Mouse (Mus musculus): ENCODE data around the gene Hrk.
A peak's percentile ranks its signal among the peaks of the same experiment; 100 is the strongest.

Hrk gene

GRCm38 (mm10) chr5:118164581-118164980, at the start of gene Hrk:
Gene Hrk (plus strand): TSS chr5:118164648.
- no peak for DNase-seq (ENCODE audit: low spot score)

DNA sequence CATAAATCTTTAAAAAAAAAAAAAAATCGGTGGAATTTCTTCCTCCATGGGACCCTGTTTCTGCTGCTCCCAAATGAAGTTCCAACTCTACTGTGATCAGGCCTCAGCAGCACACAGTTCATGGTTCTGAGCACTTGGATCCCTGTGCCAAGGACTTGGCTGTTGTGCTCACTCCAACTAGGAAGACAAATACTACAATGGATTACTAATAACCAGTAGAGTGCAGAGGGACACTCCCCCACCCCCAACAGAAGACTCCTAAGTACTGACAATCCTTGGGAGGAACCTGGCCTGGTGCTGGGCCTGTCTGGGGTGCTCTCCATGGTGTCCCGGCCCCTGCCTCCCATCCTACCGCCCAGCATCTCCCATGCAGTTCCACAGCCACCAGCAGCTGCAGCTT, 46.1 kb upstream of the Hrk start:
- DNase-seq (ENCODE audit: low spot score) = no peak

DNA sequence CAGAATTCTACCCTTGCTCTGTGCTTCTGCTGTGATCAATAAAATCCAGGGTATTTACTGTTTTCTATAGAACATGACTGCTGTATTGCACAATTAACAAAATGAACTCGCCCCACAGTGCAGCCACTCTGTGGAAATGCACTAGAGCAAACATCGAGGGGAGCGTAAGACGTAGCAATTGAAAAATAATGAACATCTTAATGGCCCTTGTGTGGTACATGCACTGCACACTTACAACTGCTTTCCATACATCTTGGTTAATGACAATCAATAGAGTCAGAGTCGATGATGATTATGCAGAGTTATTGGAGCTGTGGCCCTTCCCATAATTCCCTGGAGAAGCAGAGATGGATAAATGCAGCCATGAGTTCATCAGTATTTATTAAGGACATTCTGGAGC, 45.5 kb upstream of the Hrk start:
- DNase-seq (ENCODE audit: low spot score) = no peak

- no peak for DNase-seq (ENCODE audit: low spot score)
Measured at GRCm38 (mm10) chr5:118120670-118121069, 43.8 kb upstream of the Hrk start.

GRCm38 (mm10) chr5:118121928-118122327, 42.5 kb upstream of the Hrk start:
- DNase-seq (ENCODE audit: low spot score) = no peak

DNA sequence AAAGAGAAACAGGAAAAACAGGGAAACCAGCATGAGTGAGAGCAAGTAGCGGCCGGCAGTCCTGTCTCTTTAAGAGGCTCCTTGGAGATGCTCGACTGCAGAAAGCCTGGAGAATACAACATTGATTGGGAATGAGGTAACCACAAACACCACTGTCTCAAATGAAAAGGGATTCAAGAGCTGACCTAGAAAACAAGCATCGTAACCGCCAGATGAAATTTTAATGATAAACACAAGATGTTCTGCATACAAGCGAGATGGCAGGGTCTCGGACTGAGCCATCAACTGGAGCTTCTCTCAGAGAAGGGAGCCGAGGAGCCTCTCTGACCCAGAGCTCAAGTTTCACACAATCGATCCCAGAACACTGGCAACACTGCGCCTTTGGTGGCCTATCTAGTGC, 41.4 kb upstream of the Hrk start:
- no peak for DNase-seq (ENCODE audit: low spot score)

GRCm38 (mm10) chr5:118126671-118127070, 37.8 kb upstream of the Hrk start:
- no peak for DNase-seq (ENCODE audit: low spot score)

DNA sequence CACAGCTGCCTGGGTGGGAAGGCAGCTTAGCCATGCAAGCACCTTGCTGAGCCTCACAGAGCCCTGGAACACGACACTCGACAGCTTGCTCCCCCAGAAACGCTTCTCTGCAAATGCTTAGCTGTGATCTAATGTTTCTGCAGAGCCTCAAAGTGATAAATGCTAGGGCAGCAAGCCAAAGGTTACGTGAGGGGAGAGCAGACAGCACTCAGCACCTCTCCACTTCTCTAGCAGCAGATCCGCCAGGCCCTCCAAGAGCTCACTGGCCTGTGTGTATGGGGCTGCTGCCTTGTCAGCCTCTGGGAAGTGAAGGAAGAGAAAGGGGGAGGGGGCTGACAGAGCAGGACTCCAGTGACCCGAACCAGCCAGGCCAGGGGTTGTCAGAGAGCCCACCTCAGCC, 36.2 kb upstream of the Hrk start:
- no peak for DNase-seq (ENCODE audit: low spot score)

GRCm38 (mm10) chr5:118128651-118129050, 35.8 kb upstream of the Hrk start:
- no peak for DNase-seq (ENCODE audit: low spot score)

DNA sequence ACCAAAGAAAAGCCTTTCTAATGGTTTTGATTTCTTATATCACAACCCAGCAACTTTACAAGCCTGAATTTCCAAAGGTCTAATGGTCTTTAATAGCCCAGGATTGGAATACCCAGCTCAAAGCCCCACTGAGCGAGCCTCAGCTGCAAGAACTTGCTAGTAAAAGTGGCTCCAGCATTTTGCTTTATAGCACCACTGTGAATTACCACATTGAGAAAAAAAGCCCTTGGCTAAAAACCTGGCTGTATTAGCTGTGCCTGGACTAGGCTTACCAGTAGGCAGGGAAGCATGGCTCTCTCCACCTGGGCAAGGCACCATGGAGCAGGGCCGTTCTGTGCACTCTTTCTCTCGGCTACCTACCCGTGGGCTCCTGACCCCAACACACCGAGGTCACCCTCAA, 28.1 kb upstream of the Hrk start:
- no peak for DNase-seq (ENCODE audit: low spot score)

DNA sequence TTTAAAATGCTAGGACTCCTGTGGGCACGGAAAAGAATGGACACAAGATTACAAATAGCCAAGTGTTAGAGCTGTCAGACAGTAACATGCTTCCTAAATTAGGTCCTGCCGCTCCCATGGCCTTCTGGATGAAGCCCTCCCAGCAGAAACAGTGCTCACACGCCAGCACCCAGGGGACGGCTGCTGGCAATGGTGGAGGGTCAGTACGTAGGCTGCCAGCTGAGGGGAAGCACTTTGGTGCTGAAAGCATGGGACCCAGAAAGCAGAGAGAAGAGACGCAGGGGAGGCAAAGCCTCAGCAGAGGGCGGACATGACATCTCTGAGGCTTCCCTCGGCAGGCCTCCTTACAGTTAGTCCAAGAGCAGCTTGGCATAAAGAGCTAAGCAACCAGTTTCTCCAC, 24.8 kb upstream of the Hrk start:
- no peak for DNase-seq (ENCODE audit: low spot score)

- DNase-seq (ENCODE audit: low spot score) = no peak
Measured at GRCm38 (mm10) chr5:118142471-118142870, 22.0 kb upstream of the Hrk start.

DNA sequence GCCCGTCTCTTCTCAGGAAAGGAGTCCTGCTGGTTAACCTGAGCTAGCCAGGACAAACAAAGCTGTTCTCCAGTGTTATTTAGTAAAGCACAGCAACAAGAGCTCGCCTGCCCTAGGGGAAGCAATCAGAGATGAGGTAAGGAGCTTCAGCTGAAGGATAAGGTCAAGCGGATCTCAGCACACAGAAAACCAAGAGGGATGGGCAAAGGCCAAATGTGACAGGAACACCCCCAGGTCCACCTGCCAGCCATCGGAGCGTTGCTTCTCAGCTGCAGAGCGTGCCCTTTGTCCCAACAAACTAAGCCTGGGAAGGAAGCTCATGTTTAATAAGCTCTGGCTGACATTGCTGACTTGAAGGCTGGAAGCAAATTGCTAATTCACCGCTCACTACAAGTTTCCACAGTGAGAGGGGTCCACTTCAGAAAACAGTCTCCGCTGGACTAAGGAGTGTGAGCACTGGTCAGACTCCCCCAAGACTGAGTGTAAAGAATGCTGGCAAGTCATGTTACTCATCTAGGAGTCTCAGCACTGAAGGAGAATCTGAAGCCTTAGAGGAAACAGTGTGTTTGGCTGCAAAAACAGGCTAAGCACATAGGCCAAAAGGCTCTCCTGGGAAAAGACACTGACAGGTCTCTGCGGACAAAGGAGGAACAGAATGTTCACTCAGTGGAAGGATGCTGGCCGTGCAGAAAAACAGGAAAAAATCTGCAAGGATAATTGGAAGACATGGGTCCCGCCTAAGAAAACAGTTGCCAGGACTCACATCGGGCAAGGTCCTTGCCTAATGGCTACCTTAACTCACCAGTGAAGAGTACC, 21.0 kb upstream of the Hrk start:
- no peak for DNase-seq (ENCODE audit: low spot score)

DNA sequence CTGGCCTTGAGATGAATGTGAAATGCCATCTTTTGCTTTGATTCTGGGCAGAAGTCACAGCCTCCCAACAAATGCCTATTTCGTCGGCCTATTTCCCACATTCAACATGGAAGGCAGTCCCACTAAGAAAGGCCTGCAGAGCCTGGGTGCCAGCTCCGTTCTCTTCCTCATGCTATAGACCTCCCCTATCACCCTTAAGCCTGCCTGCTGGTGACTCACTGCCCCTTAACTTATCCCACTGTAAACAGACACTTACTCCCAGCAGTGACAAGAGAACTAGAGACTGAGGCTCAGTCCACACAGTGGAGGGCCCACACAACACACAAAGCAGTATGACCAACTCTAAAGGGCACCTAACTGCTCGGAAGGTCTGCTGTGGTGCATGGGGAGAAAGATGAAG, 20.1 kb upstream of the Hrk start:
- DNase-seq (ENCODE audit: low spot score) = no peak

GRCm38 (mm10) chr5:118144770-118145169, 19.7 kb upstream of the Hrk start:
- no peak for DNase-seq (ENCODE audit: low spot score)

DNA sequence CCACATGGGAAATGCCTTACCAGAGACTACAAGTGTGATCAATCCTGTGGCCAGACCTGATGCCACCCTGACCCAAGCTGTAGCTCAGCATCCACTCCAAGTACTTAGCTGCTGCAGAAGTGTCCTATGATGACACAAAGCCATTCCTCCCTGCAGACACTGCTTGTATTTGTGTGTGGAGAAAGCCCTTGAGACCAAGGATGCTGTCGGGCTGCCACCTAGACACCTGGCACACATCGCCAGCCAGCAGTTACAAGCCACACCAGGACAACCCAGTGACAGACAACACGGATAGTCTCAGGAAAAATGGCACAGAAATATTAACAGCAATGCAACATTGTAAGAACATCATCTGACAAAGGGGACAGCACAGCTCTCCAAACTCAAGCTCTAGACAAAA, 19.0 kb upstream of the Hrk start:
- DNase-seq (ENCODE audit: low spot score) = no peak

GRCm38 (mm10) chr5:118145999-118146679, 18.3 kb upstream of the Hrk start:
- DNase-seq (ENCODE audit: low spot score) = no peak

DNA sequence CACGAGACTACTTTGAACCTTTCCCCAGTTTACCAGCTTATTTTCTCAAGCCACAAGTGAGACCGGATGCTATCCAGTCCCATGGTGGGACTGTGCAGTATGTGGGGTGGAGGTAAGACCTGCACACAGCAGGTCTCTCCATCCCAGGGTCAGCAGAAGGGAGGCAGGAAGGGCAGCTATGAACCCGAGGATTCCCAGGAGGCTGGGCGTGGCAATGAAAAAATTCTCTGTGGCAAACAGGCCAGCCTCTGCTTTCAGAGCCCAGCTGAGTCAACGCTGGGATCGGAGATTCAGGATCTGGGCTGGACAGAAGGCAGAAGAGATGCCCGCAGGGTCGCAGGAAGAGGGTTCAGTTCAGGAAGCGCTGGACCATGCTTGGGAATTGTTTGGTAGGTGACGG, 17.2 kb upstream of the Hrk start:
- no peak for DNase-seq (ENCODE audit: low spot score)

GRCm38 (mm10) chr5:118149711-118150110, 14.7 kb upstream of the Hrk start:
- no peak for DNase-seq (ENCODE audit: low spot score)

DNA sequence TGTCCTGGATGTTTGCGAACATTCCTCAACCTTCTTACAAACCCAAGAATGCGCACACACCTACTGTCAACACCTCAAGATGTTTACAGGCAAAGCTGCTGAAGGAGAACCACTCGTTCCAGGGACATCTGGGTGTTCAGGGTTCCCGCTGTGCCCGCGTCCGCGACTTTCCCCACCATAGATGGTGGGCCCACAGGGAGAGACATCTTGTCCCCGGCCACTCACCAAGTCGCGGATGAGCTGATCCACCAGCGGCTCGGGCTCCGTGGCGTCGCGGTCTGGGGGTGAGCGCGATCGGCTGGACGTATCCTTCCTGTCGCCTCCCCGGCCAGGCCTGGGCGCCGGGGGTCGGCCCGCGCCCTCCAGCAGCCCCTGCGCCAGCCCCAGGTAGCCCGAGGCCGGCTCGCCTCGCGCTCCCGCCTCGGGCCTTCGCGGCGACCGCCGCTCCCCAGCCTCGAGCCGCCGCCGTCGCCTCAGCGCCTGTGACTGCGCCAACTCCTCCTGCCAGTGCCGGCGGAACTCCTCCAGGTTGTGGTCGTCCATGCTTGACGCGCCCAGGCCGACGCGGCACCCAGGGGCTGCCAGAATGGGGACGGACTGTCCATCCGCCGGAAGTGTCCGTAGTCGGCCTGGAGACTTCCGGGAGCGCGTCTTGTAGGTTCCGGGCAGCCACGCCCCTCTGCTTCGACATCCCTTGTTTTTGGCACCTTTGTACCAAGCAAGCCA, 9.4 kb upstream of the Hrk start, which contains the start of gene Fbxw8:
Fbxw8 (minus strand) TSS at position 626 of the 726 bp plus-strand sequence.
- DNase-seq (ENCODE audit: low spot score) = peak; percentile 88

- DNase-seq (ENCODE audit: low spot score) = no peak
Measured at GRCm38 (mm10) chr5:118155565-118155947, 8.9 kb upstream of the Hrk start.

DNA sequence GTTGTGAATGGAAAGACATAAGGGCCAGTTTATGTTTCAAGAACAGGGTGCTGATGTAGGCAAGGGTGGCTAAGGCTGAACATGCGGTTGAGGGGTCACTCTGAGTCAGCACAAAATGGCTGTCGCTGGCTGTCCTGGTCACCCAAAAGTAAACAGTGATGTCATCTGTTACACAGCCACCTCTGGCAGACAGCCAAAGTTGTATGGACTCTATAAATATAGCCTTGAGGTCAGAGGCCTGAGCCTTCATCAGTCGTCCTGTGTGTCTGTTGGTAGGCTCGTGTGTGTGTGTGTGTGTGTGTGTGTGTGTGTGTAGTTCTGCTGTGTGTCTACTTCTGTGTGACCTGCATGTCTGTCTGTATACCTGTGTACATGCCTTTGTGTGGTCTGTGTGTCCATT, 7.5 kb upstream of the Hrk start:
- no peak for DNase-seq (ENCODE audit: low spot score)

GRCm38 (mm10) chr5:118160691-118161090, 3.8 kb upstream of the Hrk start:
- DNase-seq (ENCODE audit: low spot score) = no peak

Measured in ovary, postnatal 14 days (tissue).